Mouse (Mus musculus): ENCODE measurements around the gene Krt10. TPM values are rescaled to one million over a fixed set of nuclear protein-coding genes. Genes with fewer than 3 reads are reported as not detected.

Gene Krt10
- polyA plus RNA-seq, 1 experiment from 2014 or later, result 2.9 TPM

DNA sequence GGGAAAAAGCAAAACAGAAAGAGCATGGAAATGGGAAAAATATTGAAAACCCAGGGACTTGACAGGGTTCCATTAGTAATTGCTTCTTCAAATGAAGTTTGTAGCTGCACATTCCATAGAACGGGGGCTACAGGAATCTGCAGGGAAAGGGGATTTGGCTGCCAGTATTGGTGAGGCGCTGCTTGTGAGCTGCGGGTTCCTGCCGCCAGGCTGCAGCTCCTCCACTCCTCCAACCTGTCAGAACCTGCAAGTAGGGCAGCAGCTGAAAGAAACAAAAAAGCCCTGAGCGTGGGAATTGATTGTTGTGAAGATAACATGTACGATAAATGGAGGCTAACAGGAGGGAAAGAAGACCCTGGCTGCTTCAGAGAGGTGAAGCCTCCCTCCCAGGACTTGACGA, 1.7 kb upstream of the Krt10 start:
- Histone ChIP-seq H3K4me2 (ENCODE audit: low read depth, low read length) (no peak overlapping the region), H3K27me3 (ENCODE audit: control insufficient read depth, insufficient read depth, low read depth, low read length) (no peaks in the 10 kb centered on the region), H3K27ac (ENCODE audit: low read length) (no peak overlapping the region), H3K36me3 (ENCODE audit: control insufficient read depth, insufficient read depth) (no peaks in the 10 kb centered on the region), H3K4me1 (ENCODE audit: control insufficient read depth, low read depth, low read length) (no peaks in the 10 kb centered on the region; the same call in 1 of the 2 replicates), H3K9ac (ENCODE audit: low read depth, low read length) (no peak overlapping the region), H3K9me3 (replicated peaks; ENCODE audit: control insufficient read depth, low read length) (no peaks in the 10 kb centered on the region), H3K4me3 (ENCODE audit: low read depth, low read length) (no peak overlapping the region)
- WGBS (ENCODE audit: insufficient replicate concordance), result 53% methylated on average over 7 of the region's 7 CpGs
- ATAC-seq (ENCODE audit: low read depth), result no peak

DNA sequence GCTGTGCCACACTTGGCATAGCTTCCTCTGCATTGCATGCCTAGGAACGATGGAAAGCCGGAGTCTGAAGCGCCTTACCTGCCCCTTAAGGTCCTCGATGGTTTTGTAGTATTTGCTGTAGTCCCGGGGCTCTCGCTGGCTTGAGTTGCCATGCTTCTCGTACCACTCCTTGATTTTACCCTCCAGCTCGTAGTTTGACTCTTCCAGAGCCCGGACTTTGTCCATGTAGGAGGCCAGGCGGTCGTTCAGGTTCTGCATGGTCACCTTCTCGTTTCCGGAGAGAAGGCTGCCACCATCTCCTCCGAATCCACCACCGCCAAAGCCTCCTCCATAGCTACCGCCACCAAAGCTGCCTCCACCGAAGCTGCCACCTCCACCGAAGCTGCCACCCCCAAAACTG, 503 bp downstream of the Krt10 start:
- no peaks in the 10 kb centered on the region for H3K9me3 ChIP-seq (replicated peaks; ENCODE audit: control insufficient read depth, low read length)
- no peak overlapping the region for H3K27ac ChIP-seq (ENCODE audit: low read length)
- H3K4me2 ChIP-seq (ENCODE audit: low read depth, low read length), result no peak overlapping the region
- H3K4me3 ChIP-seq (ENCODE audit: low read depth, low read length), result no peak overlapping the region
- H3K27me3 ChIP-seq (ENCODE audit: control insufficient read depth, insufficient read depth, low read depth, low read length), result no peaks in the 10 kb centered on the region
- no peak for ATAC-seq (ENCODE audit: low read depth)
- no peaks in the 10 kb centered on the region for H3K36me3 ChIP-seq (ENCODE audit: control insufficient read depth, insufficient read depth)
- H3K9ac ChIP-seq (ENCODE audit: low read depth, low read length), result no peak overlapping the region
- WGBS (ENCODE audit: insufficient replicate concordance), result 80% methylated on average over 18 of the region's 18 CpGs
- no peaks in the 10 kb centered on the region; the same call in 1 of the 2 replicates for H3K4me1 ChIP-seq (ENCODE audit: control insufficient read depth, low read depth, low read length)

DNA sequence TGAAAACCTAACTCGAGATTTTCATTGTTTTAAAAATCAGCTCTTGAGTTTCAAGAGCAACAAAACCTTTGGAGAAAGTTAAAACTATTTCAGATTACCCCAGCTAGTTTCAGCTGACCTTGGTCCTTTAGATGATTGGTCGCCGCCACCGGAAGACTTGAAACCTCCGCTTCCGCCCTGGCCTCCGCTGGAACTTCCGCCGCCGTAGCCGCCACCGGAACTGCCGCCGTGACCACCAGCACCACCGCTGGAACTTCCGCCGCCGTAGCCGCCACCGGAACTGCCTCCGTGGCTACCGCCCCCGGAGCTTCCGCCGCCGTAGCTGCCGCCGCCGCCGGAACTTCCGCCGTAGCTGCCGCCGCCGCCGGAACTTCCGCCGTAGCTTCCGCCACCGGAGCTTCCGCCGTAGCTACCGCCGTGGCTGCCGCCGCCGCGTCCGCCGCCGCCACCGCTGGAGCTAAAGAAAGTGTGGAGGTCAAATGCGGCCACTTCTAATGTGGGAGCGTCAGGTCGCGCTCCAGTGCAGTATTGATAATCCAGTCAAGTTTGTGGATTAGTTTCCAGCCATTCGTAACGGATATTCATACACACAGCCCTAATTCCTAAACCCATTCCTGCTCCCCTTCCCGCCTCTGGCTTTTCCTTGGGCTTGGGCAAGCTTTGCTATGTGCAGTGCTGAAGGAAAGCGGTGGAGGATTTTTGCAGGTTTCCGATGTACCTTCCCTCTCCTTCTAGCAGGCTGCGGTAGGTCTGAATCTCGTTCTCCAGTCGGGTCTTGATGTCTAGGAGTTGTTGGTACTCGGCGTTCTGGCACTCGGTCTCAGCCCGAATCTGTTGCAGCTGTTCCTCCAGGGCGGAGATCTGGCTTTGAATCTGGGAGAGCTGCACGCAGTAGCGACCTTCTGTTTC, 3.1 kb downstream of the Krt10 start:
- H3K36me3 ChIP-seq (ENCODE audit: control insufficient read depth, insufficient read depth), result no peaks in the 10 kb centered on the region
- 2% methylated on average over 71 of the region's 71 CpGs for WGBS (ENCODE audit: insufficient replicate concordance)
- peak overlapping the region; percentile 89 for H3K27ac ChIP-seq (ENCODE audit: low read length)
- peak overlapping the region; percentile 71 for H3K4me2 ChIP-seq (ENCODE audit: low read depth, low read length)
- H3K4me3 ChIP-seq (ENCODE audit: low read depth, low read length), result peak overlapping the region; percentile 64
- H3K9ac ChIP-seq (ENCODE audit: low read depth, low read length), result peak overlapping the region; percentile 55
- no peaks in the 10 kb centered on the region; the same call in 1 of the 2 replicates for H3K4me1 ChIP-seq (ENCODE audit: control insufficient read depth, low read depth, low read length)
- H3K27me3 ChIP-seq (ENCODE audit: control insufficient read depth, insufficient read depth, low read depth, low read length), result no peaks in the 10 kb centered on the region
- no peaks in the 10 kb centered on the region for H3K9me3 ChIP-seq (replicated peaks; ENCODE audit: control insufficient read depth, low read length)
- ATAC-seq (ENCODE audit: low read depth), result peak; percentile 83

DNA sequence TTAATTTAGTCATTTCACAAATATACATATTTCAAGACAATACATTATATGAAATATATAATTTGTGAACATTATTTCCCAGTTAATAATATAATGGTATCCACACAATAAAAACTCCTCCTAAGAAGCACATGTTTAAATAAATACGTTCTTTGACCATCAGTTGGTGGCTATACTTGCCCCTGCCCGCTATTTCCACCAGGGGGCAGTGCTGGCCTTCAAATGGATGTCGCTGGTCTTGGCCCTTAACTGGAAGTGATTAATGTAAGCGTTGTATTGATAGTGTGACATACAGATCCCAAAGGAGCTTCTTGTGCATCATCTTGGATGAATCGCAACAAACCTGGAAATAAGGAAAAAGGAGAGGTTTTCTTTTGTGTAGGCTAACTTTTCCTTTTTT, 9.6 kb downstream of the Krt10 start:
- no peak overlapping the region for H3K4me2 ChIP-seq (ENCODE audit: low read depth, low read length)
- H3K4me3 ChIP-seq (ENCODE audit: low read depth, low read length), result no peak overlapping the region
- H3K36me3 ChIP-seq (ENCODE audit: control insufficient read depth, insufficient read depth), result no peaks in the 10 kb centered on the region
- H3K27me3 ChIP-seq (ENCODE audit: control insufficient read depth, insufficient read depth, low read depth, low read length), result no peaks in the 10 kb centered on the region
- WGBS (ENCODE audit: insufficient replicate concordance), result 9% methylated on average over 5 of the region's 5 CpGs
- H3K9me3 ChIP-seq (replicated peaks; ENCODE audit: control insufficient read depth, low read length), result no peaks in the 10 kb centered on the region
- no peak for ATAC-seq (ENCODE audit: low read depth)
- no peak overlapping the region for H3K27ac ChIP-seq (ENCODE audit: low read length)
- no peaks in the 10 kb centered on the region for H3K4me1 ChIP-seq (ENCODE audit: control insufficient read depth, low read depth, low read length)
- no peak overlapping the region for H3K9ac ChIP-seq (ENCODE audit: low read depth, low read length)

DNA sequence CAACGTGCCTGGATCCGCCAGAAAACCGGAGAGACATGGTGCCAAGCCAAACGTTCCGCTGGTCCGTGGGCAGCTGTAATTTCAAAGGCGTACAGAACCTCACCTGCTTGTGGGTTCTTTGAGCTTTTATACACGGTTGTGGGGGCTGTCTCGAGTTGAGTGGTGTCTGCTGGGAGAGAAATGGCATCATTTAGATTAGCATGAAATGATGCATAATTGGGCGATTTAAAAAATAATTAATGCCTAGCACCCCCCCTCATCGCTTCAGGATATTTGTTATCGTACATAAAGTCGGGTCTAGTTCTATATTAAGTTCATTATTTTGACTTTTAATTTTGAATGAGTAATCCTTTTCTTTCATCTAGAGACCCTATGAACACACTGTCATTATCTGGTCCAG, 14.4 kb downstream of the Krt10 start, which contains the start of gene Krt28:
Gene Krt28 (minus strand): TSS at position 101 of the 400 bp plus-strand sequence.
- no peaks in the 10 kb centered on the region for H3K27me3 ChIP-seq (ENCODE audit: control insufficient read depth, insufficient read depth, low read depth, low read length)
- 69% methylated on average over 13 of the region's 13 CpGs for WGBS (ENCODE audit: insufficient replicate concordance)
- H3K36me3 ChIP-seq (ENCODE audit: control insufficient read depth, insufficient read depth), result no peaks in the 10 kb centered on the region
- H3K27ac ChIP-seq (ENCODE audit: low read length), result no peak within 1 kb of the TSS
- H3K4me1 ChIP-seq (ENCODE audit: control insufficient read depth, low read depth, low read length), result no peaks in the 10 kb centered on the region
- H3K4me3 ChIP-seq (ENCODE audit: low read depth, low read length), result no peak within 1 kb of the TSS
- no peak within 1 kb of the TSS for H3K4me2 ChIP-seq (ENCODE audit: low read depth, low read length)
- H3K9ac ChIP-seq (ENCODE audit: low read depth, low read length), result no peak within 1 kb of the TSS
- no peak for ATAC-seq (ENCODE audit: low read depth)
- no peaks in the 10 kb centered on the region for H3K9me3 ChIP-seq (replicated peaks; ENCODE audit: control insufficient read depth, low read length)

DNA sequence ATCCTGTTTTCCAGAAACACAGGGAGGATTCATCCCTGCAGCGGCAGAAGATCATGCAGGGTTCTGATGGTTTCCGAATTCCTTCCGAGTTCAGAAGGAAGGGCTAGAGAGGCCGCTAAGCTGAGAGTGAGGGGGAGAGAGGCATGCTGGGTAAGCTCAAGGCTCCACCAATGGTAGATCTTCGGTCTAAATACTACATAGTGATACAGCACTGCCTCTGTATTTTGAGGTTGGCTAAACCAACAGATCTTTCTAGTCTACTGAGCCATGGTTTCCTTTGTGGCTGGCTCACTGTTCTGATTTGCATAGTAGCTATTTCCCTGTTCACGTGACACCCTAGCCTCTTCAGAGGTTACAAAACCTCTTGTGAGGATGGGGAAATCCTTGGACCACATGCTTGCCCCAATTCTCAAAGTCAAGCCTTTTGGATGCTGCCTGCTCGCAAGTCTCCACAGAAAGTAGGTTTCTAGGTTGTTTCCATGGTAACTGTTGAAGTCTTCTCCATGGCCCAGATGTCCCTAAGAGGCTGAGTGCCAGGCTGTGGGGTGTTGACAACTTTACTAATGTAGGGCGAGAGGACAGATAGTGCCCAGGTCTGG, 19.2 kb downstream of the Krt10 start:
- Histone ChIP-seq H3K4me2 (ENCODE audit: low read depth, low read length) (no peak overlapping the region), H3K27ac (ENCODE audit: low read length) (no peak overlapping the region), H3K36me3 (ENCODE audit: control insufficient read depth, insufficient read depth) (no peaks in the 10 kb centered on the region), H3K27me3 (ENCODE audit: control insufficient read depth, insufficient read depth, low read depth, low read length) (no peaks in the 10 kb centered on the region), H3K9me3 (replicated peaks; ENCODE audit: control insufficient read depth, low read length) (no peaks in the 10 kb centered on the region), H3K4me1 (ENCODE audit: control insufficient read depth, low read depth, low read length) (no peaks in the 10 kb centered on the region), H3K9ac (ENCODE audit: low read depth, low read length) (no peak overlapping the region), H3K4me3 (ENCODE audit: low read depth, low read length) (no peak overlapping the region)
- ATAC-seq (ENCODE audit: low read depth), result no peak
- WGBS (ENCODE audit: insufficient replicate concordance), result 62% methylated on average over 8 of the region's 8 CpGs

DNA sequence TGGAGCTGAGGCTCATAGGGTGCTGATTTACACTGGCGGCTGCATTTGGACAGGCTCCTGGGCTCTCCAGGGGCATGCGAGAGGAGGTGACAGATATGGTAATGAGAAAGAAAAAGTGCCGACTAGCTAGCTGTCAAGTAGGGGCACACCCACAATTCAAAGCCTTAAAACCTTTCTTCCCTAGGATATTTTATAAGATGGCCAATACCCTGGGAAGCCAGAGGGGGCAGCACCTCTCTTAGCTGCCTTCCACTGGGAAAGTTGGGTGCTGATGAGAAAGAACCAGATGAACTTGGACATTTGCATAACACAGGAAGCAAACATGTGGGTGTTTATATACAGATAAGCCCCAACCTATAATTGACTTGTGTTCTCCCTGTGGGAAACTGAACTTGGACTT, 19.9 kb downstream of the Krt10 start:
- Histone ChIP-seq H3K27ac (ENCODE audit: low read length) (no peak overlapping the region), H3K9ac (ENCODE audit: low read depth, low read length) (no peak overlapping the region), H3K27me3 (ENCODE audit: control insufficient read depth, insufficient read depth, low read depth, low read length) (no peaks in the 10 kb centered on the region), H3K4me3 (ENCODE audit: low read depth, low read length) (no peak overlapping the region), H3K9me3 (replicated peaks; ENCODE audit: control insufficient read depth, low read length) (no peaks in the 10 kb centered on the region), H3K36me3 (ENCODE audit: control insufficient read depth, insufficient read depth) (no peaks in the 10 kb centered on the region), H3K4me2 (ENCODE audit: low read depth, low read length) (no peak overlapping the region), H3K4me1 (ENCODE audit: control insufficient read depth, low read depth, low read length) (no peaks in the 10 kb centered on the region)
- no peak for ATAC-seq (ENCODE audit: low read depth)
- 19% methylated on average over 3 of the region's 3 CpGs for WGBS (ENCODE audit: insufficient replicate concordance)

DNA sequence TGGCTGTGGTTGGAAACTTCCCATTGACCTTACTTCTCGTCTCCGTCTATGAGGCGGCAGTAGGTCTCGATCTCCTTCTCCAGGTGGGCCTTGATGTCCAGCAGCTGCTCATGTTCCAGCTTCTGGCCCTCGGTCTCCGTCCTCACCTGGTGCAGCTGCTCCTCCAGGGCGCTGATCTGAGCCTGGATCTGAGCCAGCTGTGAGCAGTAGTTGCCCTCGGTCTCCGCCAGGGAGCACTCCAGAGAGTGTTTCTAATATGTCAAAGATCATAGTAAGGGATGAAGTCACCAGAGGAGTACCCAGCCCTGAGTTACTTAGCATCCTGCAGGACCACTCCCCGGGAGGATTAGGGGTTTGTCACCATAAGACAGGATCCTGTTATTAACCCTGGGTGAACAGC, 22.4 kb downstream of the Krt10 start:
- Histone ChIP-seq H3K27me3 (ENCODE audit: control insufficient read depth, insufficient read depth, low read depth, low read length) (no peaks in the 10 kb centered on the region), H3K4me3 (ENCODE audit: low read depth, low read length) (no peak overlapping the region), H3K9ac (ENCODE audit: low read depth, low read length) (no peak overlapping the region), H3K4me2 (ENCODE audit: low read depth, low read length) (no peak overlapping the region), H3K27ac (ENCODE audit: low read length) (no peak overlapping the region), H3K4me1 (ENCODE audit: control insufficient read depth, low read depth, low read length) (no peaks in the 10 kb centered on the region), H3K36me3 (ENCODE audit: control insufficient read depth, insufficient read depth) (no peaks in the 10 kb centered on the region), H3K9me3 (replicated peaks; ENCODE audit: control insufficient read depth, low read length) (no peaks in the 10 kb centered on the region)
- ATAC-seq (ENCODE audit: low read depth), result no peak
- 36% methylated on average over 10 of the region's 10 CpGs for WGBS (ENCODE audit: insufficient replicate concordance)

DNA sequence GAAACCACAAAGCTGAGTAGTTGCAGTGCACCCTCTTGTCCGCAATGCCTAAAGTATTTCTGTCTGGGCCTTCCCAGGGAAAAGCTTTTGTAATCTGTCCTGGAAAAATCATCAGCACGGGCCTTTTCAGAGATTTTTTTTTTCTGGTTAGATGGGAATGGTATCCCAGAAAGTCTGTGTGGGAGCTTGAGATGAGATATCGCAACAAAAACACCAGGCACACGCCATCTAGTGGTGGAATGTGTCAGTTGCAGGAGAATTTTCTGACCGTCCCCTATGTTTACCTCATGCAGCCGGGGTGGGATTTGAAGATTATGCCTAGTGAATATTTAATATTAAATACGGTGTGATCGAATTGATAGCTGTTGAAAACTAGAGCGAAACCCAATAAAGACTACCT, 24.8 kb downstream of the Krt10 start:
- Histone ChIP-seq H3K4me2 (ENCODE audit: low read depth, low read length) (no peak overlapping the region), H3K9ac (ENCODE audit: low read depth, low read length) (no peak overlapping the region), H3K4me1 (ENCODE audit: control insufficient read depth, low read depth, low read length) (no peaks in the 10 kb centered on the region), H3K9me3 (replicated peaks; ENCODE audit: control insufficient read depth, low read length) (no peaks in the 10 kb centered on the region), H3K27me3 (ENCODE audit: control insufficient read depth, insufficient read depth, low read depth, low read length) (no peaks in the 10 kb centered on the region), H3K4me3 (ENCODE audit: low read depth, low read length) (no peak overlapping the region), H3K27ac (ENCODE audit: low read length) (no peak overlapping the region), H3K36me3 (ENCODE audit: control insufficient read depth, insufficient read depth) (no peaks in the 10 kb centered on the region)
- WGBS (ENCODE audit: insufficient replicate concordance), result 19% methylated on average over 9 of the region's 9 CpGs
- no peak for ATAC-seq (ENCODE audit: low read depth)
